Mouse (Mus musculus): ENCODE data around the gene Chil1.
A peak's percentile ranks its signal among the peaks of the same experiment; 100 is the strongest.

Gene Chil1

GRCm38 (mm10) chr1:134168985-134169697, 12.8 kb upstream of the Chil1 start:
- DNase-seq (ENCODE audit: extremely low read depth, insufficient read length, low spot score): no peak

- DNase-seq (ENCODE audit: extremely low read depth, insufficient read length, low spot score): no peak
These were observed 8.9 kb upstream of the Chil1 start for GRCm38 (mm10) chr1:134173081-134173480.

GRCm38 (mm10) chr1:134177976-134178375, 4.0 kb upstream of the Chil1 start:
- DNase-seq (ENCODE audit: extremely low read depth, insufficient read length, low spot score): no peak

- DNase-seq (ENCODE audit: extremely low read depth, insufficient read length, low spot score): no peak
These were observed 2.1 kb downstream of the Chil1 start for GRCm38 (mm10) chr1:134184089-134184488.

GRCm38 (mm10) chr1:134188217-134188616, 6.2 kb downstream of the Chil1 start:
- DNase-seq (ENCODE audit: extremely low read depth, insufficient read length, low spot score): no peak

DNA sequence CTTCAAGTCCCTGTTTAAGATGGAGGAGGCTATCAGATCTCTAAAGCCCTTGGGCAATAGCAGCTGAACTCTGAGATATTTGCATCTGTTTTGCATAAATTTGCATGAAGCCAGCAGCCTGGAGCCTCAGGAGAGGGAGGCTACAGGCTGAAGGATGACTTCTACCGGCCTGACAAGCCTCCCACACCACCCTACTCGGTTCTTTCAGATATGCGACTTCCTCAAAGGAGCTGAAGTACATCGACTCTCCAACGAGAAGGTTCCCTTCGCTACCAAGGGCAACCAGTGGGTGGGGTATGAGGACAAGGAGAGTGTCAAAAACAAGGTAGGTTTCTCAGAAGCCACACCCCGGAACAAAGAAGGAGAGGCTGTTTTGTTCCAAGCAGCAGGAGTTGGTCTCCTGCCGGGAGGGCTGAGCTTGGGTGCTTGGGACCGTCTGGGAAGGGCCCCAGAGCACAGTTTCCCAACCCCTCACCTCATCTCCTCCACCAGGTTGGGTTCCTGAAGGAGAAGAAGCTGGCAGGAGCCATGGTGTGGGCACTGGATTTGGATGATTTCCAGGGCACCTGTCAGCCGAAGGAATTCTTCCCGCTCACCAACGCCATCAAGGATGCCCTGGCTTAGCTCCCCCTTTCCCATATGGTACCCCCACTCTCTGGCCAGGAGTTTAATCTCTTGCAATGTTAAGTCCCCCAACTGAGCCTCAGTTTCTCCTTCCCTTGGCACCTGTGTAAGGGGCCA, 7.2 kb downstream of the Chil1 start:
- DNase-seq (ENCODE audit: extremely low read depth, insufficient read length, low spot score): no peak

DNA sequence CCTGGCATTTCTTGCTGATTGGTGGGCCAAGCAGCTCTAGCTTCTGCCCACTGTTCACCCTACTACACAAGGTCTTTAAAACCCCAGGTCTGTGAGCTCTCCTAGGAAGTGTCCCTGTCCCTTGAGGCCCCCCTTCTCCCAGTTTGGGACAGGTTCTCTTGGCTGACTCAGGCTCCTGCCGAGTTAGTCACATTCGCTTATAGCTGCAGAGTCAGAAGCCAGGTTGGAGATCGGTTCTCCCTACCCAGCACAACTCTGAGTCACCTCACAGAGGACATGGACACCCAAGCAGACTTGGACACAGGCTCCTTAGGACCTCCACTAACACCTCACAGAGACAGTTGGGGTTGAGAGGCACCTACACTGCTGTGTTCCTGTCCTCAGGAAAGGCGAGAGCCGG, 9.2 kb downstream of the Chil1 start:
- DNase-seq (ENCODE audit: extremely low read depth, insufficient read length, low spot score): no peak

DNA sequence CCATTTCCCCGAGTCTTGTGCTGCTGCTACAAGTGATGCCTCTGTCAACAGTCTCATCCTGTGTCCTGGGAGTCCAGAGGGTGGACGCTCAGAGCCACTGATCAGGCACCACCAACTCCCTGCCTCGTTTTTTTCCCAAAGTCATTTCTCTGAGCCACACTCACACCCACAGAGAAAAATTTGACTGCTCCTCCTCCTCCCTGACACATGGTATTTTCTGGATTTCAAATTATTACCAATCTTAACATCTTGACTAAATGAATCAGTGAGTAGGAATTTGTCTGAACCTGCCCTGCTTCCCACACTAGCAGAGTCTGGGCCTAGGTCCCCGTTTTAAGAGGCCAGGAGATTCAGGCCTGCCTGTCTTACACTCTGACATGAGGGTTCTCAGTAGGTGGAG, 10.0 kb downstream of the Chil1 start:
- DNase-seq (ENCODE audit: extremely low read depth, insufficient read length, low spot score): no peak

GRCm38 (mm10) chr1:134193126-134193525, 11.2 kb downstream of the Chil1 start, which contains the start of gene Mybph:
Gene Mybph (plus strand): TSS chr1:134193448.
- DNase-seq (ENCODE audit: extremely low read depth, insufficient read length, low spot score): no peak

DNA sequence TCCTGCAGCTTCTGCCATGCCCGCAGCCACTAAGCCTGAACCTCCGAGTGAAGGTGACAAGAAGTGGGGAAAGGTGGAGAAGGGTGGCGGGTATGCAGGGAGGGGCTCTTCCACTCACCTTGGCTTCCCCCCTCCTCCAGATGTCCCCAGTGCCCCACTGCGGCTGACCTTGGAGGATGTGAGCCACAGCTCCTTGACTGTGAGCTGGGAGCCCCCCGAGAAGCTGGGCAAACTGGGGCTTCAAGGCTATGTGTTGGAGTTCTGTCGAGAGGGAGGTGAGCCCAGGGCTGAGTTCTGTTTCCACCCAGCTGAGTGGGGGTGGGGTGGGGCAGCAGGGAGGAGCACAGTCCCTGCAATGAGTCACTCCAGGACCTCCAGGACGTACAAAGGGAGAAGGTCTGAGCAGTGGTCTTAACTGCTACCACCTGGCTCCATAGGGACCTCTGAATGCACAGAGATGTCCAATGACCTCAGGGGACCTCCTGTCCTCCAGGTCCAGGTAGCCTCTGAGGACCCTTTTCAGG, 11.8 kb downstream of the Chil1 start:
- no peak for DNase-seq (ENCODE audit: extremely low read depth, insufficient read length, low spot score)

GRCm38 (mm10) chr1:134194298-134195022, 12.5 kb downstream of the Chil1 start:
- no peak for DNase-seq (ENCODE audit: extremely low read depth, insufficient read length, low spot score)

DNA sequence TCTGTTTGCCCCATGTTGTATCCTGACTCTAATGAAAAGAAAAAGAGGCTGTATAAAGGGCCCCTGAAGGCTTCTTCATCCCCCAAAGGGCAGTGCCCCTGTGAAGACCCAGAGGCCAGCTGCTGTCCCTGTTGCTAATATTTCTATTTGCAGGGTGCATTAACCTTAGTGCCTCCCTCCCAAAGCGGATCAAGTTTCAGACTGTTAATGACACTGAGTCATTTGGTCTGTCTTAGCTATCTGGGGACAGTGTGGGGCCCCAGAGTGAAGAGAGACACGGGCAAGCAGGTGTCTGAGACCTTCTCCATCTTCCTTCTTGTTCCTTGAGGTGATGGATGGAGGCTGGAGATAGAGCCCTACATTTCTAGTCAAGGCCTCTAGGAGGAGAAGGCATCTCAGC, 13.1 kb downstream of the Chil1 start:
- DNase-seq (ENCODE audit: extremely low read depth, insufficient read length, low spot score): no peak

DNA sequence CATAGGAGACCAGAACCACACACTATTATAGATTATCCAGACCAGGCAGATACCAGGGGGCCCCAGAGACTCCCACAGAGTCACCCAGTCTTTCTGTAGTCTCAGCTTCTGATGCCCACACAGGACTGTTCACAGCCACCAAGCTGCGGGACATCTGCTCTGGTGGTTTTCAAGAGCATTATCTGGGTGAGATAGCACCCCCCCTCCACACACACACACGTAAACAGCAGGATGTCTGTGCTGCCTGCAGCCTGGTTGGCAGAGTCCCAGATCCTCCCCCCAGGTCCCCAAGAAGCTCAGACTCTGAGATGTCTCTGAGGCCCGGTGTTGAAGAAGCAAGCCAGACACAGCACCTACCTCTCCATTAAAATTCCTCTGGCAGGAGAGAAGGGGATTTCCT, 13.6 kb downstream of the Chil1 start:
- DNase-seq (ENCODE audit: extremely low read depth, insufficient read length, low spot score): no peak

DNA sequence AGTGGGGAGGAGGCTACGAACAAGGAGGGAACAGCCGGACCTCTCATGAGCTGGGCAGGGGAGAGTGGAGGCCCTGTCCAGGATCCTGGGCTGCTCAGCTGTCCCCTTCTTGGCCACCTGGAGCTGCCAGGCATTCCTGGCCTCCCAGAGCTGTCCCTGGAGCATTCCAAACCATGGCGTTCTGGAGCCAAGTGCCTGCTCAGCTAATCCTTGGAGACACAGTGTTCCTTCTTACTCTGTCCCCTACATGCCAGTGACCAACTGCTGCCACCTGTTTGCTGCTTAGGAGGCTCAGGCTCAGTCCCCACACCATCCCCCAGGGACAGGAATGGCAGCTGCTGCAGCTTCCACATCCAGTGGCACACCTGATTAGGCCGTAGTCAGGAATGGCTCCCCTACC, 14.0 kb downstream of the Chil1 start:
- DNase-seq (ENCODE audit: extremely low read depth, insufficient read length, low spot score): no peak

- peak; percentile 17 for DNase-seq (ENCODE audit: extremely low read depth, insufficient read length, low spot score)
These were observed 14.4 kb downstream of the Chil1 start for GRCm38 (mm10) chr1:134196386-134196785.

DNA sequence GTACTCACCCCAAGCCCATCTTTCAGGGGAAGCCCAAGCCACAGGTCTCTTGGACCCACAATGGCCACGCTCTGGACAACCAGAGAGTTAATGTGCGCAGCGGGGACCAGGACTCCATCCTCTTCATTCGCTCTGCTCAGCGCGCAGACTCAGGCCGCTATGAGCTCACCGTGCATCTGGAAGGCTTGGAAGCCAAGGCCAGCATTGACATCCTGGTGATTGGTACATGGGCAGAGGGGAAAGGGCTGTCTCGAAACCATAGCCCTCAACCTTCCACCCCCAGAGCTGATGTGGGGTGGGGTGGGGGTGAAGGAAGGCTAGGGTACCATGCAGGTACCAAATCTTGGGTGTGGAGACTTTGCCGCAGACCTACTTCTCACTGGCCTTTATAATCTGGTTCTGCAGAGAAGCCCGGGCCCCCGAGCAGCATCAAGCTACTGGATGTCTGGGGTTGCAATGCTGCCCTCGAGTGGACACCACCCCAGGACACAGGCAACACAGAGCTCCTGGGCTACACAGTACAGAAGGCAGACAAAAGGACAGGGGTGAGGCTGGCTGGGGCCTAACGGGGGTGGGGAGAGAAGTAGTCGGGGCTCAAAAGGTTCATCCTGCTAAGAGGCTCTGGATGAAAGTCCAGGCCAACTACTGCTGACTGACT, 15.5 kb downstream of the Chil1 start:
- no peak for DNase-seq (ENCODE audit: extremely low read depth, insufficient read length, low spot score)

DNA sequence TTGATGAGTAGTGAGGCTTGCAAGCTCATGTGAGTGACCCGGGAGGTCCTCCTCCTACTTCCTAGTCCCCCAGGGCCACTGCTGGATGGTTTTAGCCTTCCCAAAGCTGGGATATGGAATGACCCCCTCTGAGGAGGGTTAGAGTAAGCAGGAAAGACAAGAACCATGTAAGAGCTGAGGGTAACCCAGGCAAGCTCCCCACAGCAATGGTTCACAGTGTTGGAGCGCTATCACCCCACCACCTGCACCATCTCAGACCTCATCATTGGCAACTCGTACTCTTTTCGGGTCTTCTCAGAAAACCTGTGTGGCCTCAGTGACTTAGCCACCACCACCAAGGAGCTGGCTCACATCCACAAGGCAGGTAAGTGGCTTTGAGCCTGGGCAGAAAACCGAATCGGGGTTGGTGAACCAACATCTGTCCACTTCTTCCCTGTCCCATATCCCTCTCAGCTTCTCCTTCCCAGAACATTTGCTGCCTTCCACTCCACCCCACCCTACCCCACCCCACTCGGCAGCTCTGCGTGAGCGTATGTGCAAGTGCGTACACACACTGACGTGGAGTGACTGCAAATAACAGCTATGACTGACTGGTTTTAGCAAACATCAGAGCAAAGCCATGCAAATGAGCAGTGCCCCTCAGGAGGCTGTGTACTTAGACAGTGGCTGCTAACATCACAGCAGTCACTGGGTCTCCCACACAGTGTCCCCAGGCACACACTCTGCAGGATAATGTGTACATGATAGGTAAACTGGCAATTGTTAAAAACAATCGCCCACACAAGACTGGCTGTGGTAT, 16.4 kb downstream of the Chil1 start:
- DNase-seq (ENCODE audit: extremely low read depth, insufficient read length, low spot score): no peak

DNA sequence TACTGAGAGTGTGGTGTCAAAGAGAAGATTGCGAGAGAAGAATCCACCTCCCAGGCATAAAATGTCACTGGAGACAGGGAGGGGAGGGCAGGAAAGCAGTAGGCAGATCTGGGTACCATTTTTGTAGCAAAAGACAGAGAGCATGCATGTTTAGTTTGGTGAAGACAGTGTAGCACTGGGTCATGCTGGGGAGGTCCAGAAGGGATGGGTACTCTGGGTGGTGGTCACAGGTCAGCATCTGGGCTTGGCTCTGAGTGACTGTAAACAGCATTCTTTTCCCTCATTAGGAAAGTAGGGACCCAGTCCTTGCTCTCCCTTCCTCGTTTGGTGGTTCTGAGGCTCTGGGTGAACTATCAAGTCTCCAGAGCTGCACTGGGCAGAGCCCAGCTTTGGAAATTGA, 18.5 kb downstream of the Chil1 start:
- DNase-seq (ENCODE audit: extremely low read depth, insufficient read length, low spot score): no peak

- no peak for DNase-seq (ENCODE audit: extremely low read depth, insufficient read length, low spot score)
These were observed 19.2 kb downstream of the Chil1 start for GRCm38 (mm10) chr1:134200998-134201686.

Data from 3134 (cell line).